Mouse (Mus musculus) neural tube, embryonic 14.5 days (tissue): ENCODE data around the gene Oas1d. TPM values are rescaled to one million over a fixed set of nuclear protein-coding genes. Genes with fewer than 3 reads are reported as not detected.

Source experiments
- ATAC-seq: fragments of 200-750 bp; cut with Nextera tagmentation; 2 replicates; pipeline ENCODE4 v1.8.0; 2017; ENCODE audit warnings: low read depth, mild to moderate bottlenecking, moderate TSS enrichment, moderate library complexity
- H3K27ac ChIP-seq: fragments of 300-500 bp; sonication (generic); 2 replicates; pipeline ENCODE4 v1.5.1; 2014; ENCODE audit warnings: low read depth, mild to moderate bottlenecking, control low read depth, low read length, moderate library complexity, mixed read lengths
- H3K27me3 ChIP-seq: fragments of 300-500 bp; sonication (generic); 2 replicates; pipeline ENCODE4 v1.6.1; 2014; ENCODE audit warnings: low read length; ENCODE audit not compliant: control insufficient read depth, insufficient read depth
- H3K36me3 ChIP-seq: fragments of 300-500 bp; sonication (generic); 2 replicates; pipeline ENCODE4 v1.6.1; 2014; ENCODE audit warnings: low read length, mixed read lengths; ENCODE audit not compliant: control insufficient read depth, insufficient read depth
- H3K4me1 ChIP-seq: fragments of 300-500 bp; sonication (generic); 2 replicates; pipeline ENCODE4 v1.6.1; 2014; ENCODE audit warnings: low read length; ENCODE audit not compliant: control insufficient read depth, insufficient read depth
- H3K4me2 ChIP-seq: fragments of 300-500 bp; sonication (generic); 2 replicates; pipeline ENCODE4 v1.6.1; 2014; ENCODE audit warnings: mild to moderate bottlenecking, low read depth, low read length, control low read depth
- H3K4me3 ChIP-seq: fragments of 300-500 bp; sonication (generic); 2 replicates; pipeline ENCODE4 v1.5.1; 2014; ENCODE audit warnings: low read depth, low read length, control low read depth, mixed read lengths
- H3K9ac ChIP-seq: fragments of 300-500 bp; sonication (generic); replicated peaks from 2 replicates; pipeline ENCODE4 v1.6.1; 2014; ENCODE audit warnings: low read depth, mild to moderate bottlenecking, control low read depth, low read length, mixed read lengths
- H3K9me3 ChIP-seq: fragments of 300-500 bp; sonication (generic); 2 replicates; pipeline ENCODE4 v1.6.1; 2016; ENCODE audit warnings: low read length; ENCODE audit not compliant: control insufficient read depth
- WGBS: fragments of 180-500 bp; shearing (Covaris S2); extraction: QIAGEN DNeasy Blood & Tissue Kit; methylation state at CpG from one replicate; pipeline ENCODE4 v1.1.7; 2014; 5-methylcytosine and 5-hydroxymethylcytosine counted together
- polyA plus RNA-seq: library from polyadenylated mRNA; unstranded; fragments of >200 nt; fragmentation: Nextera tagmentation; extraction: Ambion mirVana; gene quantifications from 2 replicates; pipeline ENCODE4 v1.2.1, GENCODE M21; 2014

The Oas1d gene
- polyA plus RNA-seq, 1 experiment from 2014 or later: not detected

DNA sequence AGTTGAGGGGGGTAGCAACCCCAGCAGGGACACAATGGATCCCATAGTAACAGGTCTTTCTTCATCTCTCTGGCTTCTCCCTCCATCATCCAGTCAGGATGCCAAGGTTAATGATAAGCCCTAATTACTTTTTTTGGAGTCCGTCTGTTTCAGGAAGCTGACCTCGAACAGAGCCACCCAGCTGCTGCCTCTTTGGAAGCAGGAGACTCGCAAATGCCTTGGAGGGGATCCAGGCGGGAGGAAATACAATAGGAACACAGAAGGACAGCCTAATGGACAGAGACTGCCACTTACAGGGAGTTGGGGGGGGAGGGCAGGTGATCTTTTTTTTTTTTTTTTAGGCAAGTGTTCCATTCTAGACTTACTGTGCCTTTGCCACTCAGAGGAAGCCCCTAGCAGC lies 55.4 kb downstream of the Oas1d start:
- 23% methylated on average over 4 of the region's 4 CpGs for WGBS
- H3K4me3 ChIP-seq: no peak overlapping the region
- H3K9ac ChIP-seq: no peak overlapping the region
- no peaks in the 10 kb centered on the region for H3K9me3 ChIP-seq
- H3K4me2 ChIP-seq: no peak overlapping the region
- no peak overlapping the region for H3K27ac ChIP-seq
- H3K27me3 ChIP-seq: no peaks in the 10 kb centered on the region
- ATAC-seq: no peak
- no peaks in the 10 kb centered on the region for H3K36me3 ChIP-seq
- H3K4me1 ChIP-seq: no peaks in the 10 kb centered on the region

Other genes starting within 250 kb of the Oas1d start
- 44.2 and 50.7 TPM in 2 replicates for gene Dtx1, start 202.6 kb upstream of the Oas1d start, polyA plus RNA-seq
- 0.22 TPM in 1 of 2 replicates, not detected in the other for gene Oas2, start 164.7 kb upstream of the Oas1d start, polyA plus RNA-seq
- gene Oas3, start 136.9 kb upstream of the Oas1d start, polyA plus RNA-seq: 0.42 and 0.48 TPM in 2 replicates
- gene Oas1e, start 119.0 kb upstream of the Oas1d start, polyA plus RNA-seq: 0.19 TPM in 1 of 2 replicates, not detected in the other
- gene Oas1c, start 102.0 kb upstream of the Oas1d start, polyA plus RNA-seq: 0.41 and 0.43 TPM in 2 replicates
- gene Oas1f, start 67.2 kb upstream of the Oas1d start, polyA plus RNA-seq: not detected in 2 replicates
- gene Oas1h, start 53.1 kb upstream of the Oas1d start, polyA plus RNA-seq: not detected in 2 replicates
- gene Oas1g, start 26.9 kb upstream of the Oas1d start, polyA plus RNA-seq: not detected in 2 replicates
- gene Oas1a, start 7.0 kb upstream of the Oas1d start, polyA plus RNA-seq: 0.21 and 0.82 TPM in 2 replicates
- 16.1 and 20.0 TPM in 2 replicates for gene Rph3a, start 95.6 kb downstream of the Oas1d start, polyA plus RNA-seq